Mouse (Mus musculus) G1E-ER4 (cell line): ENCODE results near the gene Parvg. TPM values are rescaled to one million over a fixed set of nuclear protein-coding genes. Genes with fewer than 3 reads are reported as not detected.

Experiments used
- GATA1 ChIP-seq: IDR thresholded peaks from one replicate; pipeline ENCODE4 v1.8.0; 2012; ENCODE audit warnings: low read length, inconsistent platforms
- polyA plus RNA-seq: library from polyadenylated mRNA; stranded (reverse); fragments of >175 nt; gene quantifications from 2 replicates; pipeline ENCODE4 v1.2.3, GENCODE M21; 2012

Gene Parvg
- polyA plus RNA-seq, 1 experiment: not detected

- TF ChIP-seq GATA1: no peak
Measured at GRCm38 (mm10) chr15:84366574-84366989, 42.8 kb downstream of the Parvg start.

- TF ChIP-seq GATA1: no peak
Measured at GRCm38 (mm10) chr15:84367402-84367801, 43.6 kb downstream of the Parvg start.

- TF ChIP-seq GATA1: no peak
Measured at GRCm38 (mm10) chr15:84372801-84373200, 49.0 kb downstream of the Parvg start.

- TF ChIP-seq GATA1: no peak
Measured at GRCm38 (mm10) chr15:84378734-84379133, 54.9 kb downstream of the Parvg start.

GRCm38 (mm10) chr15:84380181-84380580, 56.4 kb downstream of the Parvg start:
- no peak for TF ChIP-seq GATA1

GRCm38 (mm10) chr15:84384066-84384465, 60.2 kb downstream of the Parvg start:
- TF ChIP-seq GATA1: no peak

GRCm38 (mm10) chr15:84385995-84386565, 62.3 kb downstream of the Parvg start:
- TF ChIP-seq GATA1: no peak

GRCm38 (mm10) chr15:84388698-84389131, 64.9 kb downstream of the Parvg start:
- TF ChIP-seq GATA1: no peak

GRCm38 (mm10) chr15:84392131-84392530, 68.3 kb downstream of the Parvg start:
- no peak for TF ChIP-seq GATA1

Other genes starting within 250 kb of the Parvg start
- not detected in 2 replicates for gene Sult4a1, start 218.3 kb upstream of the Parvg start, polyA plus RNA-seq
- not detected in 2 replicates for gene Pnpla5, start 200.9 kb upstream of the Parvg start, polyA plus RNA-seq
- gene Pnpla3, start 156.2 kb upstream of the Parvg start, polyA plus RNA-seq: not detected in 2 replicates
- gene Samm50, start 131.8 kb upstream of the Parvg start, polyA plus RNA-seq: 53.5 and 60.1 TPM in 2 replicates
- 0.02 TPM in 1 of 2 replicates, not detected in the other for gene Parvb, start 92.0 kb upstream of the Parvg start, polyA plus RNA-seq
- gene Shisal1, start 123.1 kb downstream of the Parvg start, polyA plus RNA-seq: not detected in 2 replicates
- not detected in 2 replicates for gene Rtl6, start 233.8 kb downstream of the Parvg start, polyA plus RNA-seq